Mouse (Mus musculus) cortical plate, adult 2 months (tissue): Measurements from ENCODE around the gene Glt28d2.

Experiments
- CTCF ChIP-seq: fragments of 200-500 bp; IDR thresholded peaks from 2 replicates; pipeline ENCODE4 v1.5.1; 2011; ENCODE audit warnings: mild to moderate bottlenecking, control low read depth, low read length; ENCODE audit not compliant: insufficient read depth; ENCODE audit errors: extremely low read depth
- POLR2A ChIP-seq: fragments of 200-500 bp; IDR thresholded peaks from 2 replicates; pipeline ENCODE4 v1.6.1; 2011; ENCODE audit warnings: mild to moderate bottlenecking, low read length, control low read depth; ENCODE audit not compliant: insufficient read depth; ENCODE audit errors: extremely low read depth

DNA sequence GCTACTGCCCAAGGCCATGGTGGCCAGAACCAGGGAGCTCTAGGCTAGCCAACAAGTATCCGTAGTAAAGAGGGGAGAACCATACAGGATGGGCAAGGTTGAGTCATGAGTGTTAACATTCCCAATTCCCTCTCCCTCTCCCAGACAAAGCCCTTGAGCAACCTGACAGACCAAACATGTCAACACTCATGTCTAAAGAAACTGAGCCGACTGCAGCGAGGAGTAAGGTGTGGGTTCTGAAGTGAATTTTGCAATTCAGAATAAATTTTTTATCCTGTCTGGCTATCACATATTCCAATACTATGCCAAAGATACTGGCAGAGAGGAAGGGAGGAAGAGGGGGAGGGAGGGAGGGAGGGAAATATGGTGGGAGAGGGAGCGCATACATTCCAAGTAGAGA lies 33.6 kb downstream of the Glt28d2 start:
- TF ChIP-seq CTCF (no peak), POLR2A (no peak)
